Mouse (Mus musculus) lung, postnatal 36 days (tissue): ENCODE data around the gene Gamt.
A peak's percentile ranks its signal among the peaks of the same experiment; 100 is the strongest.
"Not testable (repeated sequence)": the region's sequence is repeated elsewhere in the genome, so short reads cannot be mapped to it uniquely, and the experiment has no call there.

Experiments used
- DNase-seq: peaks from one replicate; pipeline ENCODE4 v3.0.0; 2022; ENCODE audit warnings: mixed read lengths

The Gamt gene

GRCm38 (mm10) chr10:80227166-80227539, 33.7 kb downstream of the Gamt start:
- no peak for DNase-seq

- DNase-seq: peak; percentile 100
Measured at GRCm38 (mm10) chr10:80226416-80227165, 34.2 kb downstream of the Gamt start, which contains the start of gene Mum1. TSS of gene Mum1 (plus strand) at chr10:80226434.

GRCm38 (mm10) chr10:80226071-80226415, 34.8 kb downstream of the Gamt start:
- DNase-seq: no peak

GRCm38 (mm10) chr10:80223137-80223536, 37.7 kb downstream of the Gamt start:
- peak; percentile 65 for DNase-seq

- no peak for DNase-seq
Measured at GRCm38 (mm10) chr10:80220676-80221075, 40.1 kb downstream of the Gamt start.

GRCm38 (mm10) chr10:80215048-80215772, 45.6 kb downstream of the Gamt start:
- no peak for DNase-seq

GRCm38 (mm10) chr10:80211547-80212103, 49.2 kb downstream of the Gamt start:
- not testable (repeated sequence) for DNase-seq

- DNase-seq: no peak
Measured at GRCm38 (mm10) chr10:80208841-80209371, 51.9 kb downstream of the Gamt start.

GRCm38 (mm10) chr10:80208248-80208647, 52.6 kb downstream of the Gamt start:
- DNase-seq: no peak
